ENCODE assay signal across 9 mouse cellular contexts in the genomic region with DNA sequence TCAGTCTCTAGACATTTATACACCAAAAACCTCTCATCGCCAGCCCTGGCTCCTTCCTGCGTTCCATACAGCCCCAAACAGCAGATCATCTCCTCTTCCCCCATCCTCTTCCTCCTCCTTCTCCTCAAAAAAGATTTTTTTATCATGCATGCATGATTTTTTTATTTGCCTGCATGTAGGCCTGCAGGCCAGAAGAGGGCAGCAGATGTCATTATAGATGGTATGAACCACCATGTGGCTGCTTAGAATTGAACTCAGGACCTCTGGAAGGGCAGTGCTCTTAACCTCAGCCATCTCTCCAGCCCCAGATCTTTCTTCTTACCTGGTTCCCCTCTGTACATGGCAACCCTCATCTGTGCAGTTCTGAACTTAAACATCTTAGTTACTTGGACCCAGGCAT. TPM values are rescaled to one million over a fixed set of nuclear protein-coding genes. Genes with fewer than 3 reads are reported as not detected.
DNase-seq lines count a peak whose midpoint lies in the region; ATAC-seq and TF ChIP-seq lines count a peak whose summit lies in the region.
"Had no signal": no experiment of that assay in that cellular context is flagged by ENCODE, and none has a peak within 500 bp of the region (broad histone marks: within the 10 kb centered on the region; RNA-seq: fewer than 3 reads in every experiment).

No protein-coding gene starts in this region.

- no peak for TF ChIP-seq POLR2A in small intestine, adult 2 months (IDR thresholded peaks at IDR 0.05; ENCODE audit: low read depth, low read length)

- ATAC-seq in kidney, postnatal 0 days (replicated peaks; ENCODE audit: low FRiP score, low read depth), result no peak
- ATAC-seq in granulocyte monocyte progenitor cell, adult 5-6 weeks (replicated peaks; ENCODE audit: poor library complexity, severe bottlenecking), result peak; percentile 15; the same call in 1 of the 2 replicates

- WGBS in kidney, postnatal 0 days, result 87% methylated on average over 2 of the region's 2 CpGs
- WGBS in small intestine, adult 2 months, result 76% methylated on average over 2 of the region's 2 CpGs

- no peaks in the 10 kb centered on the region for H3K9me3 ChIP-seq in kidney, postnatal 0 days (replicated peaks; ENCODE audit: low read length)
- H3K9me3 ChIP-seq: limb, embryonic 15.5 days had no signal

- no peak overlapping the region for H3K27ac ChIP-seq in kidney, postnatal 0 days
- H3K27ac ChIP-seq in small intestine, adult 2 months (ENCODE audit: insufficient read depth, low read depth, low read length), result no peak overlapping the region
- H3K27ac ChIP-seq: limb, embryonic 15.5 days had no signal

- no peak overlapping the region for H3K9ac ChIP-seq in kidney, postnatal 0 days (ENCODE audit: low read depth, low read length)
- H3K9ac ChIP-seq: limb, embryonic 15.5 days had no signal

- peak; percentile 73 for TF ChIP-seq CTCF in kidney, postnatal 0 days (IDR thresholded peaks at IDR 0.05; ENCODE audit: low read depth)
- TF ChIP-seq CTCF in small intestine, adult 2 months (IDR thresholded peaks at IDR 0.05; ENCODE audit: extremely low read depth, insufficient read length, insufficient replicate concordance, low read depth, low read length), result peak; percentile 50; the same call in 1 of the 2 replicates

- no peaks in the 10 kb centered on the region for H3K27me3 ChIP-seq in kidney, postnatal 0 days (ENCODE audit: insufficient read depth, low read length)
- H3K27me3 ChIP-seq in small intestine, adult 2 months (ENCODE audit: control insufficient read depth, insufficient read depth, low read length), result no peaks in the 10 kb centered on the region
- H3K27me3 ChIP-seq: limb, embryonic 15.5 days had no signal

- H3K4me2 ChIP-seq in kidney, postnatal 0 days (ENCODE audit: low read length), result no peak overlapping the region
- H3K4me2 ChIP-seq: limb, embryonic 15.5 days had no signal

- no peak overlapping the region for H3K4me3 ChIP-seq in kidney, postnatal 0 days (replicated peaks; ENCODE audit: low read depth, low read length)
- H3K4me3 ChIP-seq in small intestine, adult 2 months (ENCODE audit: low read depth, low read length), result no peak overlapping the region
- H3K4me3 ChIP-seq: limb, embryonic 15.5 days had no signal

- H3K36me3 ChIP-seq in kidney, postnatal 0 days (ENCODE audit: insufficient read depth, low read length), result no peaks in the 10 kb centered on the region; the same call in 1 of the 2 replicates
- H3K36me3 ChIP-seq in small intestine, adult 2 months (ENCODE audit: control insufficient read depth, insufficient read depth, low read length), result no peaks in the 10 kb centered on the region; the same call in 1 of the 2 replicates

- H3K4me1 ChIP-seq in kidney, postnatal 0 days (replicated peaks; ENCODE audit: insufficient read depth, low read length), result peaks cover 6% of the 10 kb centered on the region; the same call in 1 of the 2 replicates
- H3K4me1 ChIP-seq in small intestine, adult 2 months (ENCODE audit: control insufficient read depth, insufficient read depth, insufficient read length, low read length), result no peaks in the 10 kb centered on the region; the same call in 1 of the 2 replicates

- peak; percentile 70 for DNase-seq in kidney, postnatal 0 days (ENCODE audit: low spot score)
- no peak for DNase-seq in kidney, adult 9 months
- peak; percentile 50 for DNase-seq in NIH3T3 (ENCODE audit: low read depth)
- no peak for DNase-seq in ovary, postnatal 10 days (ENCODE audit: low spot score)
- DNase-seq in layer of hippocampus, postnatal 25 days (ENCODE audit: extremely low spot score in 1 of 2, low spot score in 1 of 2), result no peak
- DNase-seq in layer of hippocampus, adult 9-11 months, result no peak

RNA-seq across cellular contexts. Expression of gene Dctpp1, which starts 8.1 kb away (rescaled TPM):
- polyA plus RNA-seq in kidney, postnatal 0 days (2015; fragmentation: Nextera tagmentation; extraction: Ambion mirVana), result 146 and 157 TPM in 2 replicates
- total RNA-seq in granulocyte monocyte progenitor cell, adult 5-6 weeks (2014; fragmentation: Nextera tagmentation), result 99.5 and 126 TPM in 2 replicates
- total RNA-seq in granulocyte monocyte progenitor cell, adult 5-6 weeks (2017), result 68.9 and 72.0 TPM in 2 replicates
- 56.3 and 62.1 TPM in 2 replicates for polyA plus RNA-seq in small intestine, adult 2 months (2012; rRNA removed)
- total RNA-seq in layer of hippocampus, postnatal 25 days (2021), result 10 to 100 TPM; 21.7 to 27.7 TPM

RNA-seq across cellular contexts. Expression of gene Zfp771, which starts 8.3 kb away (rescaled TPM):
- polyA plus RNA-seq in kidney, postnatal 0 days (2015; fragmentation: Nextera tagmentation; extraction: Ambion mirVana), result 46.2 and 49.3 TPM in 2 replicates
- 4.9 and 7.8 TPM in 2 replicates for total RNA-seq in granulocyte monocyte progenitor cell, adult 5-6 weeks (2014; fragmentation: Nextera tagmentation)
- 5.9 and 10.6 TPM in 2 replicates for total RNA-seq in granulocyte monocyte progenitor cell, adult 5-6 weeks (2017)
- 100.0 and 118 TPM in 2 replicates for polyA plus RNA-seq in small intestine, adult 2 months (2012; rRNA removed)
- 10 to 100 TPM; 67.4 to 73.4 TPM for total RNA-seq in layer of hippocampus, postnatal 25 days (2021)

RNA-seq across cellular contexts. Expression of gene Sept1, which starts 19.5 kb away (rescaled TPM):
- polyA plus RNA-seq in kidney, postnatal 0 days (2015; fragmentation: Nextera tagmentation; extraction: Ambion mirVana), result 16.7 and 20.5 TPM in 2 replicates
- 17.1 and 23.3 TPM in 2 replicates for total RNA-seq in granulocyte monocyte progenitor cell, adult 5-6 weeks (2014; fragmentation: Nextera tagmentation)
- total RNA-seq in granulocyte monocyte progenitor cell, adult 5-6 weeks (2017), result 29.1 and 33.3 TPM in 2 replicates
- 14.3 and 34.1 TPM in 2 replicates for polyA plus RNA-seq in small intestine, adult 2 months (2012; rRNA removed)
- 1 to 10 TPM; 4.0 to 4.2 TPM for total RNA-seq in layer of hippocampus, postnatal 25 days (2021)

RNA-seq across cellular contexts. Expression of gene Zfp553, which starts 19.6 kb away (rescaled TPM):
- polyA plus RNA-seq in kidney, postnatal 0 days (2015; fragmentation: Nextera tagmentation; extraction: Ambion mirVana), result 22.3 and 25.1 TPM in 2 replicates
- 6.0 and 18.7 TPM in 2 replicates for total RNA-seq in granulocyte monocyte progenitor cell, adult 5-6 weeks (2014; fragmentation: Nextera tagmentation)
- 11.4 and 12.0 TPM in 2 replicates for total RNA-seq in granulocyte monocyte progenitor cell, adult 5-6 weeks (2017)
- polyA plus RNA-seq in small intestine, adult 2 months (2012; rRNA removed), result 4.9 and 8.1 TPM in 2 replicates
- 10 to 100 TPM; 18.0 to 20.6 TPM for total RNA-seq in layer of hippocampus, postnatal 25 days (2021)

RNA-seq across cellular contexts. Expression of gene Sephs2, which starts 21.4 kb away (rescaled TPM):
- polyA plus RNA-seq in kidney, postnatal 0 days (2015; fragmentation: Nextera tagmentation; extraction: Ambion mirVana), result 207 and 215 TPM in 2 replicates
- total RNA-seq in granulocyte monocyte progenitor cell, adult 5-6 weeks (2014; fragmentation: Nextera tagmentation), result 63.0 and 70.4 TPM in 2 replicates
- 158 and 176 TPM in 2 replicates for total RNA-seq in granulocyte monocyte progenitor cell, adult 5-6 weeks (2017)
- 44.5 and 81.9 TPM in 2 replicates for polyA plus RNA-seq in small intestine, adult 2 months (2012; rRNA removed)
- total RNA-seq in layer of hippocampus, postnatal 25 days (2021), result 10 to 100 TPM; 43.0 to 43.8 TPM

Comparison
In these comparisons a context has a peak if more than half of its experiments do, and no peak if none do; other contexts are left out.
1. DNase-seq: peak in kidney, postnatal 0 days (single experiment) and NIH3T3 (single experiment); none in kidney, adult 9 months (single experiment), ovary, postnatal 10 days (single experiment), layer of hippocampus, postnatal 25 days (0 of 2) and layer of hippocampus, adult 9-11 months (single experiment).
2. RNA of gene Zfp771, which starts 8.3 kb away (total RNA-seq): 67.4 to 73.4 TPM in layer of hippocampus, postnatal 25 days; 4.9 to 10.6 TPM in granulocyte monocyte progenitor cell, adult 5-6 weeks; every median in the first group is over 4 times any median in the second.